Mouse (Mus musculus) midbrain, embryonic 13.5 days (tissue): ENCODE data around the gene Hoxd3. TPM values are rescaled to one million over a fixed set of nuclear protein-coding genes. Genes with fewer than 3 reads are reported as not detected.
A peak's percentile ranks its signal among the peaks of the same experiment; 100 is the strongest.

Source experiments
- ATAC-seq: fragments of 200-750 bp; cut with Nextera tagmentation; 2 replicates; pipeline ENCODE4 v1.8.0; 2017; ENCODE audit warnings: mild to moderate bottlenecking, moderate TSS enrichment, moderate library complexity
- H3K27ac ChIP-seq: fragments of 300-500 bp; sonication (generic); 2 replicates; pipeline ENCODE4 v1.5.1; 2015; ENCODE audit warnings: inconsistent platforms, mild to moderate bottlenecking, moderate library complexity
- H3K27me3 ChIP-seq: fragments of 300-500 bp; sonication (generic); 2 replicates; pipeline ENCODE4 v1.6.1; 2015; ENCODE audit warnings: mild to moderate bottlenecking, inconsistent platforms
- H3K36me3 ChIP-seq: fragments of 300-500 bp; sonication (generic); 2 replicates; pipeline ENCODE4 v1.6.1; 2015; ENCODE audit warnings: mild to moderate bottlenecking, inconsistent platforms
- H3K4me1 ChIP-seq: fragments of 300-500 bp; sonication (generic); replicated peaks from 2 replicates; pipeline ENCODE4 v1.6.1; 2015; ENCODE audit warnings: inconsistent platforms
- H3K4me2 ChIP-seq: fragments of 300-500 bp; sonication (generic); replicated peaks from 2 replicates; pipeline ENCODE4 v1.6.1; 2015; ENCODE audit warnings: moderate library complexity, mild to moderate bottlenecking, inconsistent platforms
- H3K4me3 ChIP-seq: fragments of 300-500 bp; sonication (generic); replicated peaks from 2 replicates; pipeline ENCODE4 v1.5.1; 2015; ENCODE audit warnings: mild to moderate bottlenecking, inconsistent platforms
- H3K9ac ChIP-seq: fragments of 300-500 bp; sonication (generic); replicated peaks from 2 replicates; pipeline ENCODE4 v1.6.1; 2015; ENCODE audit warnings: mild to moderate bottlenecking, inconsistent platforms
- H3K9me3 ChIP-seq: fragments of 300-500 bp; sonication (generic); 2 replicates; pipeline ENCODE4 v1.6.1; 2016; ENCODE audit warnings: mild to moderate bottlenecking, inconsistent platforms
- WGBS: fragments of 180-500 bp; shearing (Covaris S2); methylation state at CpG from one replicate; pipeline ENCODE4 v1.1.7; 2015; 5-methylcytosine and 5-hydroxymethylcytosine counted together
- polyA plus RNA-seq: library from polyadenylated mRNA; unstranded; fragments of >200 nt; fragmentation: Nextera tagmentation; extraction: Ambion mirVana; gene quantifications from 2 replicates; pipeline ENCODE4 v1.2.1, GENCODE M21; 2015

Hoxd3 gene
- polyA plus RNA-seq, 1 experiment from 2014 or later = 0.17 TPM

GRCm38 (mm10) chr2:74705467-74706089, 6.1 kb upstream of the Hoxd3 start:
- ATAC-seq = no peak
- Histone ChIP-seq H3K27me3 (peaks cover 97% of the 10 kb centered on the region), H3K9ac (no peak overlapping the region), H3K27ac (no peak overlapping the region), H3K4me3 (peak overlapping the region; percentile 35), H3K36me3 (no peaks in the 10 kb centered on the region), H3K4me1 (peaks cover 13% of the 10 kb centered on the region), H3K9me3 (no peaks in the 10 kb centered on the region), H3K4me2 (peak overlapping the region; percentile 54)
- under 1% methylated on average over 64 of the region's 85 CpGs for WGBS

- Histone ChIP-seq H3K4me3 (no peak overlapping the region), H3K9ac (no peak overlapping the region), H3K36me3 (no peaks in the 10 kb centered on the region), H3K9me3 (no peaks in the 10 kb centered on the region), H3K27ac (no peak overlapping the region), H3K4me2 (no peak overlapping the region), H3K27me3 (peaks cover 97% of the 10 kb centered on the region), H3K4me1 (peaks cover 13% of the 10 kb centered on the region)
- ATAC-seq = no peak
- WGBS = 3% methylated on average over 13 of the region's 13 CpGs
Measured at GRCm38 (mm10) chr2:74706393-74706960, 5.2 kb upstream of the Hoxd3 start.

DNA sequence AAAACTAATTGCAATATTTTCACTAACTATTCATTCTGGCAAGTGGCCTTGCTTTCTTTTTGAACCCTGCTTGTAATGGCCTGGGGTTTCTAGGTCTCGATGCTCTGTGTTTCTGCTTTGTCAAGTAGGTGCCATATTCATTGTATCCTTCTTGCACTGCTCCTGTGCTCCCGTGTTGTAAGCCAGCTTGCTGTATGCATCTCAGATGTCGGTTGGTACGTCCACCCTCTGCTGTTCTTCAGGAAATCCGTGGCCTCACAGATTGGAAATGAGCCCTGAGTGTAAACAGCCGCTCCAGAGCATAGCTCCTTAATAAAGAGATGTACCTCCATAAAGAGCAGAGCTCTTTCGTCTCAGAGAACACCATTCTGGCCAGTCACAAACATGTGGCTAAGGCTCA, 4.1 kb upstream of the Hoxd3 start:
- H3K9me3 ChIP-seq = no peaks in the 10 kb centered on the region
- H3K4me2 ChIP-seq = no peak overlapping the region
- no peak for ATAC-seq
- no peaks in the 10 kb centered on the region for H3K36me3 ChIP-seq
- no peak overlapping the region for H3K4me3 ChIP-seq
- H3K27ac ChIP-seq = no peak overlapping the region
- peaks cover 99% of the 10 kb centered on the region for H3K27me3 ChIP-seq
- H3K9ac ChIP-seq = no peak overlapping the region
- WGBS = 7% methylated on average over 7 of the region's 7 CpGs
- H3K4me1 ChIP-seq = peaks cover 20% of the 10 kb centered on the region

- Histone ChIP-seq H3K4me2 (no peak overlapping the region), H3K9me3 (no peaks in the 10 kb centered on the region), H3K36me3 (no peaks in the 10 kb centered on the region), H3K27me3 (peaks cover 99% of the 10 kb centered on the region), H3K27ac (no peak overlapping the region), H3K4me3 (no peak overlapping the region), H3K9ac (no peak overlapping the region), H3K4me1 (peaks cover 20% of the 10 kb centered on the region)
- WGBS = 7% methylated on average over 4 of the region's 4 CpGs
- ATAC-seq = no peak
Measured at GRCm38 (mm10) chr2:74708676-74709075, 3.1 kb upstream of the Hoxd3 start.

- no peak overlapping the region for H3K27ac ChIP-seq
- H3K9me3 ChIP-seq = no peaks in the 10 kb centered on the region
- no peaks in the 10 kb centered on the region for H3K36me3 ChIP-seq
- peaks cover 17% of the 10 kb centered on the region for H3K4me1 ChIP-seq
- no peak overlapping the region for H3K9ac ChIP-seq
- peaks cover 99% of the 10 kb centered on the region for H3K27me3 ChIP-seq
- WGBS = 4% methylated on average over 5 of the region's 5 CpGs
- no peak overlapping the region for H3K4me3 ChIP-seq
- ATAC-seq = no peak
- H3K4me2 ChIP-seq = no peak overlapping the region
Measured at GRCm38 (mm10) chr2:74709465-74710419, 2.0 kb upstream of the Hoxd3 start.

DNA sequence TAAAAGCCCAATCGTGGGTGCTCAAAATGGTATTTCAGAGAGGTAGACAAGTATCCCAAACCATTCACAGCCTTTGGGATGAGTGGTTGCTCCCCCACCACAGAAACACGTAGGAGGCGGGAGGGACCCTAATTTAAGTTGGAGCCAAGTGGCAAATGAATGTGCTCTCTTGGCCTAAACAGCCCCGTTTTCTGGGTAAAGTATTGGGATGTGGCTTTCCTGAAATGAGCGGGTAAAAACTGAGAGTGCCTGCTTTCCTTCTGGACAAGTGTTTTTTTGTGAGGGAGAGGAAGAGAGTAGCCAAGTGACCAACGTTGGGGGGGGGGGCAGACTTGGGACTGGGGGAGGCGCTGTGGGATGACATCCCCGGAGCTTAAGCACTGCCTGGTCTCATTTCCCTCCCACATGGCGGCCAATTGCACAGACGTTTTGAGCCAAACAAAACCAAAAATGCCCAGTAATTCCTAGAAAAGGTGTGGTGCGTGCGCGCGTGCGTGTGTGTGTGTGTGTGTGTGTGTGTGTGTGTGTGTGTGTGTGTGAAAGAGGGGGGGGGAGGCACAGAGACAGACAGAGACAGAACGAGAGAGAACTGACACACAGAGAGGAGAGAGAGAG, 691 bp upstream of the Hoxd3 start:
- no peak overlapping the region for H3K27ac ChIP-seq
- peaks cover 99% of the 10 kb centered on the region for H3K27me3 ChIP-seq
- no peaks in the 10 kb centered on the region for H3K9me3 ChIP-seq
- no peak overlapping the region for H3K4me3 ChIP-seq
- ATAC-seq = no peak
- H3K4me2 ChIP-seq = no peak overlapping the region
- peaks cover 6% of the 10 kb centered on the region for H3K4me1 ChIP-seq
- H3K9ac ChIP-seq = no peak overlapping the region
- H3K36me3 ChIP-seq = no peaks in the 10 kb centered on the region
- under 1% methylated on average over 16 of the region's 16 CpGs for WGBS

- Histone ChIP-seq H3K4me1 (peaks cover 6% of the 10 kb centered on the region), H3K4me3 (no peak overlapping the region), H3K9me3 (no peaks in the 10 kb centered on the region), H3K27ac (no peak overlapping the region), H3K4me2 (no peak overlapping the region), H3K27me3 (peaks cover 100% of the 10 kb centered on the region), H3K36me3 (no peaks in the 10 kb centered on the region), H3K9ac (no peak overlapping the region)
- ATAC-seq = no peak
- WGBS = 3% methylated on average over 19 of the region's 19 CpGs
Measured at GRCm38 (mm10) chr2:74713239-74714150, 1.8 kb downstream of the Hoxd3 start.

DNA sequence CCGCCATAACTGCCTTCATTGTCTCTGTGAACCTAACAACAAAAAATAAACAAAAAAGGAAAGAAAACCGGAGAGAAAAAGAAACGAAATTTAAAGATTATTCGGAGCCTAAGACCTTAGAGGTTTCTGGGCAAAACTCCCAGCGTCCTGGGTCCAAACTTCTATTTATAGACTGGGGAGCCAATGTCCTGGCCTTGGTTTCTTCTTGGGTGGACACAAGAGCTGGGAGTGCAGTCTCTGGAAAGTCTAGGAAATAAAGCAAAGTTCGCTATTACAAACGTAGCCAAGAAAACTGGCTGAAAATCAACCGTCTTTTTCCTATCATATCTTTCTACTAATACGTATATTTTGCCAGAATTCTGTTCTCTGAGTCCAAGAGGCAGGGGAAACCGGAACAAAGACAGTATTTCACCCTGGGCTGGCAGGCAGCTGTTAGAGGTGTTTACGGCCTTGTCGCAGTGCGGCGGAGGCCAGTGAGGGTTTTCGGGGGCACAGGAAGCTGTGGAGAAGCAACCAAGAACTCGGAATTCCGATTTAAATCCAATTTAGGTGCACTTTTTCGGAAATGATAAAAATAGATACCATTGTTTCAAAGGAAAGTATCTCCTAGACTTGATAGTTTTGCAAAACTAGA, 2.5 kb downstream of the Hoxd3 start:
- peaks cover 100% of the 10 kb centered on the region for H3K27me3 ChIP-seq
- no peak overlapping the region for H3K4me3 ChIP-seq
- H3K9ac ChIP-seq = no peak overlapping the region
- H3K4me1 ChIP-seq = peaks cover 6% of the 10 kb centered on the region
- H3K36me3 ChIP-seq = no peaks in the 10 kb centered on the region
- WGBS = 3% methylated on average over 18 of the region's 18 CpGs
- no peaks in the 10 kb centered on the region for H3K9me3 ChIP-seq
- H3K4me2 ChIP-seq = no peak overlapping the region
- no peak for ATAC-seq
- no peak overlapping the region for H3K27ac ChIP-seq

- peaks cover 6% of the 10 kb centered on the region for H3K4me1 ChIP-seq
Measured at GRCm38 (mm10) chr2:74714881-74715280, 3.2 kb downstream of the Hoxd3 start.

DNA sequence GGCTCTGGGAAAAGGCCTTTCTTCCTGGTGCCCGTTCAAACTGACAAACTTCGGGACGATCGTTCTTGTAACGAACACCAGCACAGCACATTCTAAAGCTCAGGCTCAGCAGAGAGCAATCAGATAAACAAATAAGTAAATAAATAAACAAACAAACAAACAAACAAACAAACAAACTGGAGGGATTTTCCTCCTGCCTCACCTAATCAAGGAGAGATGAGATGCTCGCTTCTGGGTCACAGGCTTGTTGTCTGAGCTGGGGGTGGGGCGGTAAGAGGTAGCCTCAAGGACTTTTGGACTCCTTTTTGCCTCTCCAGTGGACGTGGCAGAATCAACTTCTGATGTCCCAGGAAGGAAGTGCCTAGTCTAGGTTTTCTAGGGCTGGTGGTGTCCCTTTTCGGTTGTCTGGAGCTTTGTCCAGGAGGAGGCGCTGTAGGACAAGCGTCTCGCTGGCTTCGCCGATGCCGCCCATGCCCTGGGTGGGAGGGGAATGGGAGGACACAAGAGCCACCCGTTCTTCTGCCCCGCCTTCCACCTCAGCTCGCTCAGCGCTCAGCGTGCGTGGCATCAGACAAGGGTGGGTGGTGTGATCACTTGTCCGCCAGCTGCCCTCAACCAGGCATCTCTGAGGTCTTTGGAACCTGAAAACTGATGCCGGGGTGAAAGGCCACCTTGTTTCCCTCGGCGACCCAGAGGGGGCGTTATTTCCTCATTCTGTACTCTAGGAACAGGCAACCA, 3.9 kb downstream of the Hoxd3 start:
- Histone ChIP-seq H3K9ac (no peak overlapping the region), H3K36me3 (no peaks in the 10 kb centered on the region), H3K4me2 (peak overlapping the region; percentile 47), H3K4me3 (peak overlapping the region; percentile 23), H3K4me1 (peaks cover 6% of the 10 kb centered on the region), H3K27me3 (peaks cover 100% of the 10 kb centered on the region), H3K27ac (no peak overlapping the region), H3K9me3 (no peaks in the 10 kb centered on the region)
- WGBS = 3% methylated on average over 26 of the region's 26 CpGs
- ATAC-seq = peak; percentile 73

More at GRCm38 (mm10) chr2:74714881-74715280, 3.2 kb downstream of the Hoxd3 start:
- no peak overlapping the region for H3K27ac ChIP-seq
- peaks cover 100% of the 10 kb centered on the region for H3K27me3 ChIP-seq
- ATAC-seq = no peak
- H3K4me2 ChIP-seq = no peak overlapping the region
- H3K9me3 ChIP-seq = no peaks in the 10 kb centered on the region
- H3K4me3 ChIP-seq = no peak overlapping the region
- WGBS = under 1% methylated on average over 14 of the region's 14 CpGs
- no peaks in the 10 kb centered on the region for H3K36me3 ChIP-seq
- H3K9ac ChIP-seq = no peak overlapping the region
